Mouse (Mus musculus) lung, postnatal 14 days (tissue): Measurements from ENCODE around the gene Akap10.
A peak's percentile ranks its signal among the peaks of the same experiment; 100 is the strongest.
"Not testable (repeated sequence)": the region's sequence is repeated elsewhere in the genome, so short reads cannot be mapped to it uniquely, and the experiment has no call there.

Experiments used
- DNase-seq: peaks from one replicate; pipeline ENCODE4 v3.0.0; 2021

Akap10 gene

GRCm38 (mm10) chr11:61930098-61930517 lies at the start of gene Akap10:
Akap10 (minus strand) TSS chr11:61930252.
- peak; percentile 95 for DNase-seq

DNA sequence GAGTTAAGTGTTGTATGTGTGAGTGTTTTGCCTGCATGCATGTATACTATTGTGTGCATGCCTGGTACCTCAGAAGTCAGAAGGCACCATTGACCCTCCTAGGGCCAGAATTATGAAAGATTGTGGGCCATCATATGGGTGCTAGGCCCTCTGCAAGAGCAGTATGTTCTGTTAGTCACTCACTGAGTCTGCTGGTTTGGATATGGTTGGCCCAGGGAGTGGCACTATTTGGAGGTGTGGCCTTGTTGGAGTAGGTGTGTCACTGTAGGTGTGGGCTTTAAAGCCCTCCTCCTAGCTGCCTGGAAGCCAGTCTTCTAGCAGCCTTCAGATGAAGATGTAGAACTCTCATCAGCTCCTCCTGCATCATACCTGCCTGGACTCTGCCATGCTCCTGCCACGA lies 45.7 kb upstream of the Akap10 start:
- no peak for DNase-seq

DNA sequence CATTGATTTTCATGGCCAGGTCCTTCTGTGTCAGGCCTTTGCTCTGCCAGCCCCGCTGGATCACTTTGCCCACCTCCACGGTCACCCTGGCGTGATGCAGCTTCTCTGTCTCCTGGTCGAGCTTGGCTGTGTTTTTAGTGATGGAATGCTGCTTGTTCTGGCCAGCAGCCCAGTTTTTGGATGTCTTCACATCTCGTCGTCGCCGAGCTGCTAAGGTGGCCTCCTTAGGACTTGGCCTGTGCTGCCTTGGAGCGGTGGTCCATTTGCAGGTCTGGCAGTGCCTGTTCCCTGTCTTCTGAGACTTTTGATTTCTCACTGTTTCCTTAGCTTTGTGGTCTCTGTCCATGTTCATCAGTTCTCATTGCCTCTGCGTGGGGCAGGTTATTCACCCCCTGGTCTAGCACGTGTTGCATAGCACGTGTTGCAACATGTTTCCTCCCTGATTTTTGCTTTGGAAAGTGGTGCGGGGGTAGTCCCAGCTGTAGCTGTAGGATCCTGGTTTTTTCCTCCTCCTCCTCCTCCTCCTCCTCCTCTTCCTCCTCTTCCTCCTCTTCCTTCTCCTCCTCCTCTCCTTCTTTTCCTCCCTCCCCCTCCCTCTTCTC lies 44.2 kb upstream of the Akap10 start:
- DNase-seq = no peak

GRCm38 (mm10) chr11:61971441-61972221 lies 41.6 kb upstream of the Akap10 start:
- DNase-seq = no peak

DNA sequence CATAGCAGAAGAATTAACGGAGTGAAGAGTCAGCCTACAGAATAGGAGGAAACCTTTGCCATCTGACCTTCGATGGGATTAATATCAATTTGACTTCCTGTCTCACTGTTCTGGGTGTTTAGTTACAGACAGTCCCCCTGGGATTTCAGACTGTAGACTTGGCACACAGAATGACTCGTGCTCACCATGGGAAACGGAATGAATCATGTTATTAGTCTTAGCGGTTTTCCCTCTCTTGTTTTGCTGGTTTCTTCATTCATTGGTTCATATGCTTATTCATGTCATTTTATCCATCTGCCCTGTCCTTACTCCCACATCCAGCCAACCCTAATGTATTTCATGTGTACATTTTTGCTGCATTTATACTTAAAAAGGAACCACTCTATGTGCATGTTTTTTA lies 40.8 kb upstream of the Akap10 start:
- no peak for DNase-seq

GRCm38 (mm10) chr11:61968875-61969274 lies 38.8 kb upstream of the Akap10 start:
- DNase-seq = no peak

- no peak for DNase-seq
Measured at GRCm38 (mm10) chr11:61967034-61967433, 37.0 kb upstream of the Akap10 start.

- no peak for DNase-seq
Measured at GRCm38 (mm10) chr11:61964611-61965010, 34.6 kb upstream of the Akap10 start.

DNA sequence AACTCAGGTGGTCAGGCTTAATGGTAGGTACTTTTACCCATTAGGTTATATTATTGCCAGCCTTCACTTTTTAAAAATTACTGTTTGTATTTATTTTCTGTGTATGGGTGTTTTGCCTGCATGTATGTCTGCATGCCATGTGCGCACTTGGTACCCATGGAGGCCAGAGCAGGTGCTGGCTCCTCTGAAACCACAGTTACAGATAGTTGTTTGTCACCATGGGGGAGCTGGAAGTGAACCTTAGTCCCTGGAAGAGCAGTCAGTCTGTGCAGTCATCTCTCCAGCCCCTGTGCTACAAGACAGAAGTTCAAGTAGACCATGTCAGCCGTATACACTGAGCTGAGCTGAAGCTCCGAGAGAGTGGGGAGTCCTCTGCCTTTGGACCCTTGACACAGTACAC lies 33.1 kb upstream of the Akap10 start:
- DNase-seq = no peak

DNA sequence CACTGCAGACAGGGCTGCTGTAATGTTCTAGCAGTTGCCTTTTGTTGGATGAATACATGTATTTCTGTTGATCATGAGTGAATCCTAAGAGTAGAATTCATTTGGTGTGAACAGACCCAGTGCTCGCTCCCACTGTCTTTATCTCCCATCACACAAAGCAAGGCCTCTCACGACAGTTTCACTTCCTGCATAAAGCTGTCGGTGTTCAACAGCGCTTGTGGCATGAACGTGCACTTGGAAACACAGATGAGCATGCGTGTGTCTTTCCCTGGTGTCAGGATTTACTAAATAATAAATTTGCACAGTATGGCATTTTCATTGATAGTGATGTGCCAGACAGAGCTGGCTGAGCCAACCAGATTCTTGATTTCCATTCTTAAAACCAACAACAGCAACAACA lies 32.6 kb upstream of the Akap10 start:
- DNase-seq = no peak

DNA sequence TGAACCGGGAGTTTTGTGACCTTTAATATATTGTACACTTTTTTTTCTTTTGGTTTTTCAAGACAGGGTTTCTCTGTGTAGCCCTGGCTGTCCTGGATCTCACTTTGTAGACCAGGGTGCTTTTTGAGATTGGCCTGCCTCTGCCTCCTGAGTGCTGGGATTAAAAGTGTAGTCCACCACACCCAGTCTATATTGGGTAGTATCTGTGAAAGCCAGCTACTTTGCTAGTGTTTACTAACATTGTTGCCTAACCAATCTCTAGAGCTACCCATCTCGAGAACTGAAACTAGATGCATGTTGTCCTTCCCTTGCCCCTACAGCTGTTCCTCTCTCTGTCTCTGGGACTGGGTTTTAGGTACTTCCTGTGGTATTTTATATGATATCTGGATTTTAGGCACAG lies 30.0 kb upstream of the Akap10 start:
- no peak for DNase-seq

- DNase-seq = not testable (repeated sequence)
Measured at GRCm38 (mm10) chr11:61958706-61959105, 28.7 kb upstream of the Akap10 start.

- no peak for DNase-seq
Measured at GRCm38 (mm10) chr11:61957296-61957813, 27.3 kb upstream of the Akap10 start.

DNA sequence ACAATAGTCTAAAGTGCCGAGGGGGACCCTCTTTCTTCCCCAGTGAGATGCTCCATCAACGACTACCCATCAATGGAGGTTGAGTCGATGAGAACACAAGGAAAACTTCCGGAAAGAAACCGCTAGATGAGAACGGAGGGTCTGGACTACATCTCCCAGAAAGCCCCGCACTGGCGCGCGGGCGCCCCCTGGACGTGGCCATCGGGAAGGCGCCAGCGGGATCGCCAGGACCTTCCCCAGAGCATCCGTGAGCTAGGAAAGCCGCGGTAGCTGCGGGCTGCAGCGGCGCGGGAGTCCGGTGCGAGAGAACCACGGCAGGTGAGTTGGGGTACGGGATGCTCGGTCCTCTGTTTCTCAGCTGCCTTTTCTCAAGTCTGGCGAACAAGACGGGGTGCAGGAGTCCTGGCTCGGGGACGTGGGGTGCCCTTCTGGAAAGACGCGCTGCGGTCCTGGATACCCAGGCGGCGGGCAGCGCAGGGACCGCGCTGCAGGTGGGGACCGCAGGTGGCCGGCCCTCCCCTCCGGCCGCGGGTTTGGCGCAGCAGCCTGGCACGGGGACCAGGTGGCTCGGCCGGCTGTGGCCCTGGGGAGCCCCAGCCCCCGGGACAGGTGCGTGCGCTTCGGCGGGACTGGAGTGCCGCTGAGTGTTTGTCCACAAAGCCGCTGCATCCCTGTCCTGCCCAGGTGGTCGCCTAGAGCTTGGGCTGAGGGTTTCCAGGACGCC lies 26.7 kb upstream of the Akap10 start, which contains the start of gene Specc1:
Specc1 (plus strand) TSS at position 192 of the 724 bp plus-strand sequence.
- DNase-seq = peak; percentile 93

- no peak for DNase-seq
Measured at GRCm38 (mm10) chr11:61955951-61956350, 25.9 kb upstream of the Akap10 start.

- DNase-seq = no peak
Measured at GRCm38 (mm10) chr11:61955136-61955535, 25.1 kb upstream of the Akap10 start.

GRCm38 (mm10) chr11:61950632-61951031 lies 20.6 kb upstream of the Akap10 start:
- peak; percentile 91 for DNase-seq

- peak; percentile 64 for DNase-seq
Measured at GRCm38 (mm10) chr11:61949315-61949714, 19.3 kb upstream of the Akap10 start.

GRCm38 (mm10) chr11:61946608-61947007 lies 16.6 kb upstream of the Akap10 start:
- DNase-seq = no peak

GRCm38 (mm10) chr11:61944417-61944816 lies 14.4 kb upstream of the Akap10 start:
- no peak for DNase-seq

DNA sequence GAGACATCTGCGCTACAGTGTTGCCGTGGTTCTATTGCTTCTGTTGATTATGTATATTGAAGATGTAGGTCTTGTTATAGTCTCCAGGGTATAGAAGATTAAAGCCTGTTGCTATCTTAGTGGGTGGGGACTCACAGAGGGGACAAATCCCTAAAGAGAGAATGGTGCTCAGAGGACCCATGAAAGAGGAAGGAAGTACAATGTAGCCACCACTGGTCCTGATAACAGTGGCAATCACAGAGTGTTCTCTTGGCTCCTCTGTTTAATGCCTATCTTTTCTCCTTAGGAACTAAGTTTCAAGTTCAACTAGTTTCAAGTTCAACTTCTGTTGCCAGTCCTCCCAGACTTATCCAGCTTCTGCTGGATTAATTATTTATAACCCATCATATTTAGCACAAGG lies 12.9 kb upstream of the Akap10 start:
- DNase-seq = no peak

DNA sequence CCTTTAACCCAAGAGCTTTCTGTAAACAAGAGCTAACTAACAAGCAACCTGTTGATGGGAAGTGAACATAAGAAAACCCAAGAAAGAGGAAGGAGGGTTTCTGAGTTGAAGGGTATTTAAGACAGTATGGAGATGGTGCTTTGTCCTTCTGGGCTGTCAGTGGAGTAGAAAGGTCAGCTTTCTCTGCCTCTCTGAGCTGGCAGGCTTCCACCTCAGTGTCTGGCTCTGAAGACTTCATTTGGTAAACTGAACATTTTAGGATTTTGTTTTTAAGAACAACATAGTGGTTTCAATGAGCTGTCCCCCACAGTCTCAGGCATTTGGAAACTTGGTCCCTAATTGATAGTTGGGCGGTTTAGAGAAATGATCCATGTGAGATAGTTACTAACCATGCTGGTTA lies 7.7 kb upstream of the Akap10 start:
- no peak for DNase-seq
